Mouse (Mus musculus) gastrocnemius, postnatal 25 days (tissue): Measurements from ENCODE around the gene Hs6st3. TPM values are rescaled to one million over a fixed set of nuclear protein-coding genes. Genes with fewer than 3 reads are reported as not detected.

Experiments
- DNase-seq: peaks from one replicate; pipeline ENCODE4 v3.0.0; 2022
- total RNA-seq, 2 experiments: library from RNA; stranded (reverse); gene quantifications; 1 replicate in 1 of 2; 2 replicates in 1 of 2; pipeline ENCODE4 v1.2.3; 2021

The Hs6st3 gene
- total RNA-seq, 2 experiments from 2014 or later: not detected

DNA sequence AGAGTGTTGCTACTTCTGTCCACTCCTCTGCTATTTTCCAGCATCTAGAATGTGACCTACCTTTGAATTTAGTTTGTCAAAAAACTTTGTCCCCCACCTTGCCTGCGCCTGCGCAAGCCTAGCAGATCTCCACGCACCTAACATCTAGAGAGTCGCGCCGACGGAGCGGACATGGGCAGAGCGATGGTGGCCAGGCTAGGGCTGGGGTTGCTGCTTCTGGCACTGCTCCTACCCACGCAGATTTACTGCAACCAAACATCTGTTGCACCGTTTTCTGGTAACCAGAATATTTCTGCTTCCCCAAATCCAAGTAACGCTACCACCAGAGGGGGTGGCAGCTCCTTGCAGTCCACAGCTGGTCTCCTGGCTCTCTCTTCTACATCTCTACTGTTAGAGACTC is 505.7 kb downstream of the Hs6st3 start:
- no peak for DNase-seq

DNA sequence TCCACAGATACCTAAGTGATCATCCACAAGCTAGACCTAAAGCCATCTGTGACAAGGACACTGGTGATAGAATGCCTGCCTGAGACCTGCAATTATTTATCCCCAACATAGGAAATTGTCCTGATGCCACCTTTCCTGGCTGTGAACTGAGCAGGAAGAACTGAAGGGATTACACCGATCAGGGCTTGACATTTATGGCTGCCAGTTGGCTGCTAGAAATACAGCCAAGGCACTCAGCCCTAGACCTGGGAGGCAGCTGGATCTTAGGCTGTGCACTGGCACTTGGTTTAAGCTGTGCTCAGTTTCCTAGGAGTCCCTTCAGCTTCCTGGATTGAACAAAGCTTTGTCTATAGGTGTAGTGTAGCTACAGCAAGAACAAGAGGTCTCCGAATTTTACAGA is 518.8 kb downstream of the Hs6st3 start:
- no peak for DNase-seq

DNA sequence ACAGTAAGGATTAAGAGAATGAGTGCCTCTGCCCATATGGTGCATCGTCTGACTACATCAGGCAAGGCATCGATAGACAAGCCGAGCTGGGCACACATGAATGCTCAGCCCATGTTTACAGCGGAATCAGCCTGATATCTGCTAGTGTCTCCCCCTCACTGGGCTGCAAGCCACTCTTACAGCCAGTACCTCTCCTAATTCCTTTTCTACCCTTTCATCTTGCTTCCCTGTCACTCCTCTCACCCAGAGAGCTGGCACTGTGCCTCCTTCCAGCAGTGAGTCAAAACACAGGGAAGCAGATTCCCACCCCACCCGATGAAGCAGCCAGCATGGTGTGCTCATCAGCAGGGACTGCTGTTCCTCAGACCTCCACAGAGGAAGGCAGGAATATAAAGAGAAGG is 527.6 kb downstream of the Hs6st3 start:
- DNase-seq: no peak

GRCm38 (mm10) chr14:119667421-119667820 is 529.3 kb downstream of the Hs6st3 start:
- no peak for DNase-seq

DNA sequence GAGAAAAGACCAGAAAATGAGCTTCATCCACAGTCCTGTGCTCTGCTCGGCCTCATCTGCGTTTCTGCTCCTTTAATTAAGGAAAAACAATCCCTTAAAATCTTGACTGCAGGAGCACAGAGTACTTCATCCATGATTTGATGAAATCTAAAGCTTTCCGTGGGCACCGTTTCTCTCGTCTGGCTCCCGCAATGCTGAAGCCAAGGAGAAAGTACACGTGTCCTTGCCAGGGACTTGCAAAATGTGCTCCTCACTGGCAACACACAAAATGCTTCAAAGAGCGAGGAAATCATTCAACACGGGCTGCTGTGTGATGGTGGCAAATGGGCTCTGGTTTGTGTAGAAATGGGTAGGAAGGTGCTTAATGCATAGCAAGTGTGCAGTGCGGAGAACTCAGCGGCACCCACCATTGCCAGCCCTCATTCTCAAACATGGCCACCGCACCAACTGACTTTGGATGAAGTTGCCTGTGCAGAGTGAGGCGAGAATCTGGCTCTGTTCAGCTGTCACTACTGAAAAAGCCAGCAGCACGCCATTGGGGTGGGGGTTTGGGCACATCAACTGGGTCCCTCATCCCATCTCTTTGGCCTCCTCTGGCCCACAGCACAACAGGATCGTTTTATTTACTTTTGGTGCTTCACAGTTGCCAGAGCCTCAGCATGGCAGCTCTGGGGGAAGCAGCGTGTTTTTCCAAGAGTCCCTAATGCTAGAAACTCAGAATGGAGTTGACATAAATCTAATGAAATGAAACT is 532.9 kb downstream of the Hs6st3 start:
- no peak for DNase-seq

DNA sequence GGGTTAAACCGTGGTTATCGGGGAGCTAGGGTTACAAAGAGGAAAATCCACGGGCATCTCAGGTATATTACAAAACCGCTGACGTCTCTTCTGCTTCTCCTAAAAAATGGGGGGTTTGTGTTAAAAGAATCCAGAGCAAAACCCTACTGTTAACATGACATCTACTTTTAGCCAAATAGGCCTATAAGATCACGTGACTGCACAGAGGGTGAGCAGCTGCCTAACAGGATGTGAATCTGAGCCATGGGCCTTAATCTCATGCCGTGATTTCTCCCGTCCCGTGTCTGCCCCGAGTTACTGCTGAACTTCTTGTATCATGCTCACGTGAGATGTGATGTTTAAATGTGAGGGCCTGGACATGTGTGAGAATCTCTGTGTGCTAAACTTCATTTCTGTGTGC is 540.4 kb downstream of the Hs6st3 start:
- no peak for DNase-seq

GRCm38 (mm10) chr14:119680052-119680451 is 541.9 kb downstream of the Hs6st3 start:
- no peak for DNase-seq

- no peak for DNase-seq
Observed at GRCm38 (mm10) chr14:119687885-119688284, 549.7 kb downstream of the Hs6st3 start.

DNA sequence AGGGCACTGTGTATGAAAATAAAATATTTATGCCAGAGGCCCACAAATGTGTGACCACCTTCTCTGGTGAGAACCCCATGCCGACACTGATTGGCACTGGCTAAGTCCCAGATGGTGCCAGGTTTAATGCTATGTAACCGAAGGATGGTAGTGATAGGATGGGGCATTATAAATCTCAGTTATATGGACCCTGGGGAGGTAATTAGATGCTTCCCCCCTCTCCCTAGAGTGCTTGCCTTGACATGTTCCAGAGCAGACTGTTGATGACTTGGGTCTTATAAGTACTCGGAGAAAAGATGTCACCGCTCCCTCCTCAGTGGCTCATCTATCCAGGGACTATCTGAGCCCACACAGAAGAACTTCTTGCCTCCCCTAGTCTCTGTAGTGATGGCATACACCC is 561.8 kb downstream of the Hs6st3 start:
- DNase-seq: no peak

- DNase-seq: no peak
Observed at GRCm38 (mm10) chr14:119714712-119715111, 576.6 kb downstream of the Hs6st3 start.

DNA sequence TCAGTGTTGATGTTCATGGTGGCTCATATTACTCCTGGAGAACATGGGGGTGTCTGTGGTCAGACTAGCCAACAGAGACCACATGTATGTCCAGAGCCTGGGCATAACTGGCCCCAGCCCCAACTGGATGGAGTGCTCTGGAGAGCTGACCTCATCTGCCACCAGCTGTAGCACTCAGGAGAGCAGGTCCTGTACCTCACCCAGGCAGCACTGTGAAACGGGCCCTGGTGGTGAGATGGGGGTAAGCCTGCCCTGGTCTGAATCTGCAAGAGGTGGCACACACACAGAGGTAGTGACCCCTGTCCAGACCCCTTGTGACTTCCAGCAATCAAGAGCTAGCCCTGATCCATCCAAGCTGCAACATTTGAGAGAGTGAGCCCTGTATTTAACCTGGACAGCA is 579.2 kb downstream of the Hs6st3 start:
- DNase-seq: no peak

DNA sequence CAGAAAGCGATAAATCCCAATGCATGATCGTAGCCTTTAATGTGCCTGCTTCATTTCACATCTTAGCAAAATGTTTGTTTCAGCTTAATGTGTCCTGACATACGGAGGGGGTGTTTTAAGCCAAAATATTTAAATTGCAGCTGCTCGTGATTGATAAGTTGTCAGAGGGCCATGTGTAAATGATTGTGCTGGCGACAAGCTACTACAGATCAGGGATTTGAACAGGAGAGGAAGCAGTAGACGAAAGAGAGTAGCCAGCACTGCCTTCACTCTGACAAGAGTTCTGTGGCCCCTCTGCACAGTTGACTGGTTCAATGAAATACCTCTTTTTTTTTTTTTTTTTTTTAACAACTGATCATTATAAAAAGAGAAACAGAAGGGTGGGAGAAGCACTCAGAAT is 587.0 kb downstream of the Hs6st3 start:
- no peak for DNase-seq

- no peak for DNase-seq
Observed at GRCm38 (mm10) chr14:119731436-119732080, 593.4 kb downstream of the Hs6st3 start.

- no peak for DNase-seq
Observed at GRCm38 (mm10) chr14:119732219-119732618, 594.1 kb downstream of the Hs6st3 start.

DNA sequence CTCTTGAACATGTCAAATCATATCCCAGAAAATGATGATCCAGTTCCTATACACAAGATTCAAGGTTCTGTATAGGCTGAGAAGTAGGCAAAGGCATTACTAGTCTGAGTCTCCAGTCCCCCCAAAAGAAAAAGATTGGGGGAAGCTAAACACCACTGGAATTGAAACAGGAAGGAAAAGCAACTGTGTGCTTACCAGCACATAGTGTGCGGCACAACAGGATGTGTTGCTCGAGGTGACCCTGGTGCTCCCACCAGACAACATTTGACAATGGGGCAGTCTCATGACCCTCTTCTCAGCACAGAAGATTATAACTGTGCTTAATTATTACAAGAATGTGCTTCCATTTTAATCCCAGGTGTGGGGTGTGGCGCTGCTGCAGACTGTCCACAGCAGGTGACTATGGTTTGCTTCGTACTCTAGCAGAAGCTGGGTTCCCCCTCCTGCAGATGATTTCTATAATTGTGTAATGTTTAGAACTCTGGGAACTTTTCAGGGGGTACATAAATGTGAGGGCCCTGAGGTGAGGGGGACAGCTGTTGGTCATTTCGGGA is 599.3 kb downstream of the Hs6st3 start:
- DNase-seq: no peak

GRCm38 (mm10) chr14:119741791-119742190 is 603.6 kb downstream of the Hs6st3 start:
- DNase-seq: no peak

DNA sequence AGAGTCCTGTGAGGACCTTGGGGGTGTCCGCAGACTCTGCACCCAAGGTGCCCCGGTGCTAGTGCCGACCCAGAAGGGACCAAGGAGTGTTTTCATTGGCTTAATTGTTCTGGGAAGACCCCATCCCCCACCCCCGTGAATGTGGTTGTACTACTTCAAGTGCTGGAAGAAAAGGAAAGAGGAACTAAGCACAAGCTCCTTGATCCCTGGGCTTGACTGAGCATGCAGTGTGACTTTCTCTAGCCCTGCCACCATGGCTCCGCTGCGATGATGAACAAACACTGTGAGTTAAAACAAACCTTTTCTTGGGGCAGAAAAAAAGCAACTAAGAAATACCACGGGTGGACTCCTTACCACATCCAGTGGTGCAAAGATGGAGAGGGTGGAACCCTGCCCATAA is 623.2 kb downstream of the Hs6st3 start:
- DNase-seq: no peak

GRCm38 (mm10) chr14:119772040-119772439 is 633.9 kb downstream of the Hs6st3 start:
- DNase-seq: no peak

DNA sequence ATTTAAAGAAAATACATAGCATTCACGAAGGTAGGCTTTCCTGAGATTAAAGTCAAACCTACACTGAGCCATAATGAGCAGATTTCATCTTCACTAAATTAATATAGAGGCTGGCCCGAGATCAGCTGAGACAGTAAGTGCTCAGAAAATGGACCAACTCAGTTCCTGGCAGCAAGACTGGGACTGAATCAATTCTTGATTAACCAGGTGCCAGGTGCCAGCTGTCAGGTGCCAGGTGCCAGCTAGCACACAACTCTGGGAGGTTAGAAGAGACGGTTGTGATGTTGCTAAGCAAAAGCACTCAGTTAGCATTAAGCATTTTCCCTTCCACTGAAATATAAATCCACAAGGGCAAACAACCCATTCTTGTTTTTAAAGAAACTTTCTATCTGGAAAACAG is 638.1 kb downstream of the Hs6st3 start:
- DNase-seq: no peak

DNA sequence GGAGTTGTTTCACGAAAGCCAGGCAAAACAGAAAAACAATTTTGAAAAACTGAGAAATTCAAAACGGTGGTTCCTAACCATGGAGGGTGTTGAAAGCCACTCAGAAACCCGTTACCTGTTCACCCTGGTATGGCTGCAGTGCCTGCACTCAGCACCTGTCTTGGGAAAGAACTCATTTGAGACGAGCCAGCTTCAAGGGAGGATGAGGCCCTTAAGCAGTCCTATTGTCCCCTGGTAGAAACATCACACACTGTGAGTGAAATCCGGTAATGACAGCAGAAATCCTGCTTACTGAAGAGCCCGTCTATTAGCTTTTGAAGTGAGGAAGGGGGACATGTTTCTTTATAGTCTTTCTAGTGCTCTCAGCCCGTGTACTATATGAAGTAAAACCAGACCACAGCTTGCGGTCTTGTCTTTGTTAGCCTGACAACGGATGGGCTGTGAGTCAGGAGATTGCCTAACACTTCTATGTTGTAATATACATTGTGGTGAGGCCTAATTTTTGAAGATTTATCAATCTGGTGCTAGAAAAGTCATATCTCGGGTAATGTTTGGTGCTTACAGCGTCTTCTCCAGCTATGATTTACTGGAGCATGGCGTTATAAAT is 641.9 kb downstream of the Hs6st3 start:
- DNase-seq: no peak

GRCm38 (mm10) chr14:119781111-119781510 is 643.0 kb downstream of the Hs6st3 start:
- no peak for DNase-seq

- DNase-seq: no peak
Observed at GRCm38 (mm10) chr14:119789457-119789856, 651.3 kb downstream of the Hs6st3 start.

- DNase-seq: no peak
Observed at GRCm38 (mm10) chr14:119797172-119797850, 659.2 kb downstream of the Hs6st3 start.
